Mouse (Mus musculus) heart, embryonic 14.5 days (tissue): ENCODE results near the gene Zfp780b. TPM values are rescaled to one million over a fixed set of nuclear protein-coding genes. Genes with fewer than 3 reads are reported as not detected.
"Not testable (repeated sequence)": the region's sequence is repeated elsewhere in the genome, so short reads cannot be mapped to it uniquely, and the experiment has no call there.

Source experiments
- ATAC-seq: fragments of 200-750 bp; cut with Nextera tagmentation; 2 replicates; pipeline ENCODE4 v1.8.0; 2017; ENCODE audit warnings: low read depth, moderate TSS enrichment; ENCODE audit not compliant: insufficient number of reproducible peaks, insufficient read depth, low FRiP score
- H3K27ac ChIP-seq, 2 experiments: fragments of 200-500 bp in 1 of 2; fragments of 300-500 bp in 1 of 2; sonication (generic) in 1 of 2; replicated peaks in 1 of 2; 2 replicates each; pipeline ENCODE4 v1.5.1; 2012 to 2014; ENCODE audit warnings: low read depth in 2 of 2, low read length in 2 of 2, control low read depth in 1 of 2, mild to moderate bottlenecking in 1 of 2, mixed read lengths in 1 of 2; ENCODE audit not compliant: control insufficient read depth in 1 of 2, insufficient read depth in 1 of 2
- H3K27me3 ChIP-seq: fragments of 300-500 bp; sonication (generic); 2 replicates; pipeline ENCODE4 v1.6.1; 2014; ENCODE audit warnings: mild to moderate bottlenecking, low read length, control low read depth; ENCODE audit not compliant: control insufficient read depth, insufficient read depth
- H3K36me3 ChIP-seq: fragments of 300-500 bp; sonication (generic); 2 replicates; pipeline ENCODE4 v1.6.1; 2014; ENCODE audit warnings: mild to moderate bottlenecking, control low read depth, low read length, mixed read lengths; ENCODE audit not compliant: control insufficient read depth, insufficient read depth
- H3K4me1 ChIP-seq, 2 experiments: fragments of 200-500 bp in 1 of 2; fragments of 300-500 bp in 1 of 2; sonication (generic) in 1 of 2; 2 replicates each; pipeline ENCODE4 v1.6.1; 2012 to 2014; ENCODE audit warnings: low read length in 2 of 2, control low read depth in 1 of 2, mixed read lengths in 1 of 2; ENCODE audit not compliant: control insufficient read depth in 2 of 2, insufficient read depth in 2 of 2
- H3K4me2 ChIP-seq: fragments of 300-500 bp; sonication (generic); 2 replicates; pipeline ENCODE4 v1.6.1; 2014; ENCODE audit warnings: mild to moderate bottlenecking, low read length
- H3K4me3 ChIP-seq, 2 experiments: fragments of 200-500 bp in 1 of 2; fragments of 300-500 bp in 1 of 2; sonication (generic) in 1 of 2; 2 replicates each; pipeline ENCODE4 v1.5.1; 2012 to 2014; ENCODE audit warnings: low read length in 2 of 2, mild to moderate bottlenecking in 2 of 2, control low read depth in 1 of 2, low read depth in 1 of 2, moderate library complexity in 1 of 2; ENCODE audit not compliant: control insufficient read depth in 1 of 2, insufficient read depth in 1 of 2
- H3K9ac ChIP-seq: fragments of 300-500 bp; sonication (generic); 2 replicates; pipeline ENCODE4 v1.6.1; 2014; ENCODE audit warnings: mild to moderate bottlenecking, low read length
- H3K9me3 ChIP-seq: fragments of 300-500 bp; sonication (generic); 2 replicates; pipeline ENCODE4 v1.6.1; 2016; ENCODE audit warnings: low read length, control low read depth; ENCODE audit not compliant: control insufficient read depth
- WGBS: fragments of 180-500 bp; shearing (Covaris S2); extraction: QIAGEN DNeasy Blood & Tissue Kit; methylation state at CpG from one replicate; pipeline ENCODE4 v1.1.7; 2014; 5-methylcytosine and 5-hydroxymethylcytosine counted together
- polyA plus RNA-seq: library from polyadenylated mRNA; unstranded; fragments of >200 nt; fragmentation: Nextera tagmentation; extraction: Ambion mirVana; gene quantifications from 2 replicates; pipeline ENCODE4 v1.2.1, GENCODE M21; 2014

Zfp780b gene
- polyA plus RNA-seq, 1 experiment from 2014 or later, result 13.1 TPM

- not testable (repeated sequence) for H3K4me1 ChIP-seq, H3K27ac ChIP-seq, H3K9me3 ChIP-seq, H3K36me3 ChIP-seq, H3K27me3 ChIP-seq, ATAC-seq
- Histone ChIP-seq H3K9ac (peak overlapping the region; percentile 44; the same call in 1 of the 2 replicates), H3K4me2 (peak overlapping the region; percentile 50), H3K4me3 (0 out of 4 replicates have a peak overlapping the region, but pooled peaks of 1 of the 2 experiments have one; percentile 2)
- 11% methylated on average over 1 of the region's 9 CpGs for WGBS
Measured at GRCm38 (mm10) chr7:27933800-27934158, 45.2 kb downstream of the Zfp780b start.

GRCm38 (mm10) chr7:27933050-27933799, 45.7 kb downstream of the Zfp780b start:
- whole genome bisulfite sequencing, result 19% methylated on average over 7 of the region's 7 CpGs

GRCm38 (mm10) chr7:27928818-27929695, 49.9 kb downstream of the Zfp780b start, which contains the start of gene Zfp974:
Gene Zfp974 (minus strand): TSS chr7:27929460.
- 4% methylated on average over 40 of the region's 40 CpGs for WGBS
- peak within 1 kb of the TSS; percentile 82 for H3K9ac ChIP-seq
- peak; percentile 47; the same call in 1 of the 2 replicates for ATAC-seq
- peaks cover 0 to 6% of the 10 kb centered on the region in 2 experiments; a peak in 3 of 4 replicates for H3K4me1 ChIP-seq
- H3K36me3 ChIP-seq, result peaks cover 16% of the 10 kb centered on the region
- H3K27ac ChIP-seq, result peak within 1 kb of the TSS in 1 of 2 experiments; percentile 48; a peak in 1 of 4 replicates
- H3K4me2 ChIP-seq, result peak within 1 kb of the TSS; percentile 73
- peak within 1 kb of the TSS; percentile 71 to 73 for H3K4me3 ChIP-seq
- H3K27me3 ChIP-seq, result no peaks in the 10 kb centered on the region
- no peaks in the 10 kb centered on the region for H3K9me3 ChIP-seq

More at GRCm38 (mm10) chr7:27933050-27933799, 45.7 kb downstream of the Zfp780b start:
- H3K9ac ChIP-seq, result peak overlapping the region; percentile 44
- no peaks in the 10 kb centered on the region for H3K9me3 ChIP-seq
- H3K4me2 ChIP-seq, result peak overlapping the region; percentile 50
- no peaks in the 10 kb centered on the region for H3K36me3 ChIP-seq
- H3K27me3 ChIP-seq, result no peaks in the 10 kb centered on the region
- H3K27ac ChIP-seq, result no peak overlapping the region
- H3K4me1 ChIP-seq, result peaks cover 0 to 6% of the 10 kb centered on the region in 2 experiments; a peak in 3 of 4 replicates
- ATAC-seq, result no peak; the same call in 1 of the 2 replicates
- 0 out of 4 replicates have a peak overlapping the region, but pooled peaks of 1 of the 2 experiments have one; percentile 2 for H3K4me3 ChIP-seq

GRCm38 (mm10) chr7:27927041-27927440, 51.9 kb downstream of the Zfp780b start:
- H3K27ac ChIP-seq, ATAC-seq, H3K4me1 ChIP-seq, H3K27me3 ChIP-seq, H3K4me3 ChIP-seq, H3K9me3 ChIP-seq, H3K4me2 ChIP-seq, H3K9ac ChIP-seq: not testable (repeated sequence)
- 44% methylated on average over 4 of the region's 4 CpGs for WGBS
- H3K36me3 ChIP-seq, result peaks cover 19% of the 10 kb centered on the region

GRCm38 (mm10) chr7:27910952-27911351, 68.0 kb downstream of the Zfp780b start:
- not testable (repeated sequence) for H3K4me1 ChIP-seq
- 91% methylated on average over 3 of the region's 4 CpGs for WGBS
- peaks cover 33% of the 10 kb centered on the region for H3K36me3 ChIP-seq

More at GRCm38 (mm10) chr7:27910952-27911351, 68.0 kb downstream of the Zfp780b start:
- not testable (repeated sequence) for H3K27ac ChIP-seq, H3K27me3 ChIP-seq, H3K9ac ChIP-seq, H3K9me3 ChIP-seq, H3K4me2 ChIP-seq, H3K4me3 ChIP-seq, ATAC-seq

Other genes with a start within 250 kb of the Zfp780b start
- 16.9 and 17.9 TPM in 2 replicates for gene Zfp60, start 247.8 kb downstream of the Zfp780b start, polyA plus RNA-seq
- 1.2 TPM in 2 replicates for gene Zfp626, start 172.0 kb downstream of the Zfp780b start, polyA plus RNA-seq
- gene Zfp59, start 140.6 kb downstream of the Zfp780b start, polyA plus RNA-seq, result 5.2 and 6.7 TPM in 2 replicates
- 3.5 and 3.8 TPM in 2 replicates for gene Zfp607a, start 121.6 kb downstream of the Zfp780b start, polyA plus RNA-seq
- 8.3 and 9.5 TPM in 2 replicates for gene Zfp974, start 49.7 kb downstream of the Zfp780b start, polyA plus RNA-seq
- 1.9 and 2.2 TPM in 2 replicates for gene Zfp850, start 34.9 kb upstream of the Zfp780b start, polyA plus RNA-seq
- gene Psmc4, start 70.9 kb upstream of the Zfp780b start, polyA plus RNA-seq, result 212 and 221 TPM in 2 replicates
- gene Fcgbp, start 92.1 kb upstream of the Zfp780b start, polyA plus RNA-seq, result not detected in 2 replicates
- 0.03 TPM in 1 of 2 replicates, not detected in the other for gene 9530053A07Rik, start 150.3 kb upstream of the Zfp780b start, polyA plus RNA-seq
- gene Fbl, start 190.5 kb upstream of the Zfp780b start, polyA plus RNA-seq, result 20.1 and 23.1 TPM in 2 replicates
- gene Dyrk1b, start 200.3 kb upstream of the Zfp780b start, polyA plus RNA-seq, result 10.7 and 11.7 TPM in 2 replicates